Mouse (Mus musculus) ES-E14 (cell line): ENCODE measurements around the gene Mrpl45.

Experiments used
- CHD2 ChIP-seq: IDR thresholded peaks from 2 replicates; pipeline ENCODE4 v1.6.1; 2014; ENCODE audit warnings: mild to moderate bottlenecking, low read depth, low read length, inconsistent platforms
- HCFC1 ChIP-seq: IDR thresholded peaks from 2 replicates; pipeline ENCODE4 v1.6.1; 2012; ENCODE audit warnings: low read length, inconsistent platforms, borderline replicate concordance; ENCODE audit not compliant: insufficient read depth
- MAFK ChIP-seq: IDR thresholded peaks from 2 replicates; pipeline ENCODE4 v1.6.1; 2014; ENCODE audit warnings: mild to moderate bottlenecking, low read depth, low read length, inconsistent platforms; ENCODE audit not compliant: insufficient read depth
- ZC3H11A ChIP-seq: IDR thresholded peaks from 2 replicates; pipeline ENCODE4 v1.6.1; 2012; ENCODE audit warnings: low read depth, mild to moderate bottlenecking, inconsistent platforms, low read length, borderline replicate concordance
- ZNF384 ChIP-seq: IDR thresholded peaks from 2 replicates; pipeline ENCODE4 v1.6.1; 2012; ENCODE audit warnings: low read depth, low read length, inconsistent platforms

DNA sequence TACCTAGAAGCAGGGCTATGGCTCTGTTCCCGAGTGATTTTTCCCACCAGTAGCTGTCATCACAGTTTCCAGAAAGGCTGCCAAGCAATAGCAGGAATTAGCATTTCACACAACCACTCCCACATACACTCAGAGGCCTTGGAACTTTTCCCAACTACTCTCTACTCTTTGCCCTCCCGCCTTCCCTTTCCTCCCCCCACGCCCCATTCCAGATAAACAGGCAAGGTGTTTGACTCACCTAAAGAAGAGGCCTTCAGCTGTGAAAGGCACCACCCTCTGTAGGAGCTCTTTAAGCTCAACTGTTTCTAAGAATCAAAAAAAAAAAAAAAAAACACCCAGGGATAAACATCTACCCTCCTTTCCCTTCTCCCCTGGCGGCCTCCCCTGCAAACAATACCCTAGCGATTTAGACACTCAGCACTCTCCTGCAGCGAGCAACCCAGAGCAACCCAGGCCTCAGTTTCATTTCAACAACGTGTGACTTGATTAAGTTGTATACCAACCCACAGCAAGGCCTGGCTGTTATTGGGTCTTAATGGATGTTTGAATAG, 13.2 kb upstream of the Mrpl45 start:
- TF ChIP-seq HCFC1 (no peak), MAFK (no peak), ZC3H11A (no peak), ZNF384 (peak; percentile 70), CHD2 (no peak)
